ENCODE assay signal across 8 mouse cellular contexts in the genomic region with DNA sequence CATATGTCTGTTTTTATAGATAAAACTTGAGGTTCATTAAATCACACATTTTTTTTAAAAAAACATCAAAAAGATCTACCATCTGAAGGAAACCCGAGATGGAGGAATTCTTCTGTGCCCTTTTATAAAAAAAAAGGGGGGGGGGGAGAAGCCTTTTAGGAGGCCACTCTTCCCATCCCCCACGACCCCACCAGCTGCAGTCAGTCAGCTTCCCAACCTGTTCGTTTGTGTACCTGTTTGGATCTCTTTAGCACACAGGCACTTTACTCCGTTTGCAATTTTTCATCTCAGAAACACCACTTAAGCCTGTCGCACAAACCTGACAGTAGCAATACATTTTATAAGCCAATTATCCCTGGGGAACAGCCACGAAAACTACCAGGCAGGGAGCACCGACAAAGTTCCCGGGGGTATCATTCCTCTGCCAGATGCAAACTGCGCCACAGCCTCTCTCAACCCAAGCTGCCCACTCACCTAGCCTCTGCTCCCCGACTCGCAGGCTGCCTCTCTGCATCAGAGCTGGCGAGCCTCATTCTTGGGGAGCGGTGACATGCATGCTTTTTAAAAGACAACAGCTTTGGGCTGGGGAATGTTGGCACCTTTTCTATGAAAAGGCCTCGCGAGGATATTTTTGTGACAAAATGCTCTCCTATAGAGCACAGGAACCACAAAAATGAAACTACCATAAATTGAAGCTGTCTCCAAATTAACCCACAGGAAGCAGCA. TPM values are rescaled to one million over a fixed set of nuclear protein-coding genes. Genes with fewer than 3 reads are reported as not detected.
DNase-seq lines count a peak whose midpoint lies in the region; ATAC-seq lines count a peak whose summit lies in the region.

No protein-coding gene starts in this region.

- ATAC-seq in forebrain, embryonic 11.5 days (replicated peaks; ENCODE audit: low FRiP score), result no peak
- ATAC-seq in limb, embryonic 15.5 days (ENCODE audit: insufficient number of reproducible peaks, low FRiP score, low TSS enrichment, low read depth), result no peak
- no peak for ATAC-seq in stomach, embryonic 16.5 days (ENCODE audit: insufficient read depth, low FRiP score)

- no peaks in the 10 kb centered on the region for H3K36me3 ChIP-seq in forebrain, embryonic 10.5 days (replicated peaks)
- no peaks in the 10 kb centered on the region for H3K36me3 ChIP-seq in forebrain, embryonic 11.5 days (ENCODE audit: control insufficient read depth, insufficient read depth, low read length)
- no peaks in the 10 kb centered on the region for H3K36me3 ChIP-seq in limb, embryonic 15.5 days
- H3K36me3 ChIP-seq in stomach, embryonic 16.5 days (ENCODE audit: control insufficient read depth, insufficient read depth, low read length), result no peaks in the 10 kb centered on the region

- no peak overlapping the region for H3K27ac ChIP-seq in forebrain, embryonic 10.5 days
- no peak overlapping the region for H3K27ac ChIP-seq in forebrain, embryonic 11.5 days (ENCODE audit: low read depth, low read length)
- H3K27ac ChIP-seq in limb, embryonic 15.5 days, result no peak overlapping the region
- peak overlapping the region; percentile 44; the same call in 1 of the 2 replicates for H3K27ac ChIP-seq in stomach, embryonic 16.5 days (ENCODE audit: low read length)

- peak overlapping the region; percentile 67; the same call in 1 of the 2 replicates for H3K4me3 ChIP-seq in forebrain, embryonic 10.5 days
- H3K4me3 ChIP-seq in forebrain, embryonic 11.5 days (ENCODE audit: low read depth, low read length), result no peak overlapping the region; the same call in 1 of the 2 replicates
- H3K4me3 ChIP-seq in limb, embryonic 15.5 days, result peak overlapping the region; percentile 61
- H3K4me3 ChIP-seq in stomach, embryonic 16.5 days (replicated peaks; ENCODE audit: low read length), result peak overlapping the region; percentile 66

- peaks cover 72% of the 10 kb centered on the region for H3K27me3 ChIP-seq in forebrain, embryonic 10.5 days (ENCODE audit: poor library complexity, severe bottlenecking)
- peaks cover 29% of the 10 kb centered on the region for H3K27me3 ChIP-seq in forebrain, embryonic 11.5 days (ENCODE audit: control insufficient read depth, insufficient read depth, low read length)
- peaks cover 20% of the 10 kb centered on the region for H3K27me3 ChIP-seq in limb, embryonic 15.5 days
- peaks cover 17% of the 10 kb centered on the region; the same call in 1 of the 2 replicates for H3K27me3 ChIP-seq in stomach, embryonic 16.5 days (ENCODE audit: control insufficient read depth, insufficient read depth, low read length)

- no peak overlapping the region; the same call in 1 of the 2 replicates for H3K4me2 ChIP-seq in forebrain, embryonic 11.5 days (ENCODE audit: low read depth, low read length, severe bottlenecking)
- H3K4me2 ChIP-seq in limb, embryonic 15.5 days, result peak overlapping the region; percentile 97
- H3K4me2 ChIP-seq in stomach, embryonic 16.5 days (ENCODE audit: low read depth, low read length), result peak overlapping the region; percentile 84

- H3K9me3 ChIP-seq in forebrain, embryonic 10.5 days, result no peaks in the 10 kb centered on the region
- H3K9me3 ChIP-seq in forebrain, embryonic 11.5 days (ENCODE audit: control insufficient read depth, low read length), result no peaks in the 10 kb centered on the region
- no peaks in the 10 kb centered on the region for H3K9me3 ChIP-seq in limb, embryonic 15.5 days
- no peaks in the 10 kb centered on the region for H3K9me3 ChIP-seq in stomach, embryonic 16.5 days (replicated peaks; ENCODE audit: control insufficient read depth, low read length)

- 21% methylated on average over 15 of the region's 15 CpGs for WGBS in forebrain, embryonic 10.5 days
- 19% methylated on average over 15 of the region's 15 CpGs for WGBS in forebrain, embryonic 11.5 days
- 13% methylated on average over 15 of the region's 15 CpGs for WGBS in limb, embryonic 15.5 days
- 27% methylated on average over 15 of the region's 15 CpGs for WGBS in stomach, embryonic 16.5 days

- H3K9ac ChIP-seq in forebrain, embryonic 11.5 days (ENCODE audit: low read length), result no peak overlapping the region
- H3K9ac ChIP-seq in limb, embryonic 15.5 days, result 0 out of 2 replicates have a peak overlapping the region, but pooled peaks have one; percentile 35
- H3K9ac ChIP-seq in stomach, embryonic 16.5 days (ENCODE audit: low read length), result peak overlapping the region; percentile 85

- DNase-seq in forebrain, embryonic 10.5 days (ENCODE audit: extremely low spot score, low spot score), result no peak
- DNase-seq in forebrain, embryonic 11.5 days (ENCODE audit: low spot score), result no peak
- peak; percentile 39 for DNase-seq in right cerebral cortex, postnatal 25 days
- no peak for DNase-seq in right cerebral cortex, postnatal 10 days (ENCODE audit: low spot score in 2 of 2)
- no peak for DNase-seq in adrenal gland, postnatal 14 days
- DNase-seq in lung, postnatal 25 days (ENCODE audit: low spot score), result no peak

- H3K4me1 ChIP-seq in forebrain, embryonic 10.5 days, result peaks cover 34% of the 10 kb centered on the region
- peaks cover 11% of the 10 kb centered on the region for H3K4me1 ChIP-seq in forebrain, embryonic 11.5 days (replicated peaks; ENCODE audit: control insufficient read depth, insufficient read depth, low read length)
- H3K4me1 ChIP-seq in limb, embryonic 15.5 days, result peaks cover 48% of the 10 kb centered on the region
- peaks cover 19% of the 10 kb centered on the region for H3K4me1 ChIP-seq in stomach, embryonic 16.5 days (ENCODE audit: control insufficient read depth, insufficient read depth, low read length)

RNA-seq across cellular contexts. Expression of gene Epb41l4b, which starts 2.1 kb away (rescaled TPM):
- polyA plus RNA-seq in forebrain, embryonic 10.5 days (2016; fragmentation: Nextera tagmentation; extraction: Ambion mirVana), result 0.37 and 0.38 TPM in 2 replicates
- 0.57 and 0.75 TPM in 2 replicates for polyA plus RNA-seq in forebrain, embryonic 11.5 days (2014; fragmentation: Nextera tagmentation; extraction: Ambion mirVana)
- 3.6 and 4.0 TPM in 2 replicates for polyA plus RNA-seq in limb, embryonic 15.5 days (2015; fragmentation: Nextera tagmentation; extraction: Ambion mirVana)
- polyA plus RNA-seq in stomach, embryonic 16.5 days (2015; fragmentation: Nextera tagmentation; extraction: Ambion mirVana), result 7.5 and 11.6 TPM in 2 replicates
- total RNA-seq in adrenal gland, postnatal 14 days (2021), result 3.5 and 5.4 TPM in 2 replicates
